Mouse (Mus musculus) macrophage (primary cell): ENCODE measurements around the gene Dbi. TPM values are rescaled to one million over a fixed set of nuclear protein-coding genes. Genes with fewer than 3 reads are reported as not detected.

Experiments
- polyA plus RNA-seq: library from polyadenylated mRNA; stranded (reverse); fragments of 250-400 nt; gene quantifications from 3 replicates; pipeline ENCODE4 v1.2.4, GENCODE M21; 2018; ENCODE audit warnings: inconsistent platforms

Gene Dbi
- polyA plus RNA-seq, 1 experiment from 2014 or later = 235 TPM

Other genes with a start within 250 kb of the Dbi start
- 2.1 to 3.2 TPM (median 3.0 TPM) in 3 replicates for gene Tmem177, start 207.9 kb downstream of the Dbi start, polyA plus RNA-seq
- gene Cfap221, start 123.8 kb downstream of the Dbi start, polyA plus RNA-seq = not detected in 3 replicates
- gene Sctr, start 114.2 kb downstream of the Dbi start, polyA plus RNA-seq = not detected in 3 replicates
- gene Tmem37, start 47.0 kb downstream of the Dbi start, polyA plus RNA-seq = 8.5 to 36.3 TPM (median 23.3 TPM) in 3 replicates
- gene 3110009E18Rik, start 109 bp upstream of the Dbi start, polyA plus RNA-seq = 1.4 to 5.1 TPM (median 3.6 TPM) in 3 replicates
- 26.5 to 41.9 TPM (median 39.9 TPM) in 3 replicates for gene Steap3, start 151.6 kb upstream of the Dbi start, polyA plus RNA-seq
- not detected in 3 replicates for gene C1ql2, start 219.5 kb upstream of the Dbi start, polyA plus RNA-seq